ENCODE assay signal across 8 mouse cellular contexts in genomic region chr15:10715139-10715505, GRCm38 (mm10). TPM values are rescaled to one million over a fixed set of nuclear protein-coding genes. Genes with fewer than 3 reads are reported as not detected.
A peak's percentile ranks its signal among the peaks of the same experiment; 100 is the strongest.
DNase-seq lines count a peak whose midpoint lies in the region; ATAC-seq and TF ChIP-seq lines count a peak whose summit lies in the region.

No protein-coding gene starts in this region.

- under 1% methylated on average over 10 of the region's 10 CpGs for WGBS in forebrain, postnatal 0 days
- 1% methylated on average over 10 of the region's 10 CpGs for WGBS in kidney, embryonic 14.5 days
- WGBS in lung, postnatal 0 days: 1% methylated on average over 10 of the region's 10 CpGs

- 0 out of 2 replicates have a peak, but pooled peaks have one; percentile 7 for ATAC-seq in forebrain, postnatal 0 days
- peak; percentile 81 for ATAC-seq in kidney, embryonic 14.5 days (ENCODE audit: low FRiP score, low TSS enrichment)
- peak; percentile 36 for ATAC-seq in lung, postnatal 0 days

- peaks cover 40% of the 10 kb centered on the region for H3K79me2 ChIP-seq in C2C12 (ENCODE audit: control insufficient read depth, insufficient read depth)

- intact Hi-C loops in left cerebral cortex, postnatal 25 days (cut with DNase I): loop anchor here (5.0 to 10.0 kb wide), 2 partner anchors 157 to 210 kb away; no protein-coding TSS in a partner anchor

- H3K9ac ChIP-seq in forebrain, postnatal 0 days: peak overlapping the region; percentile 70; the same call in 1 of the 2 replicates
- H3K9ac ChIP-seq in kidney, embryonic 14.5 days (ENCODE audit: low read depth, low read length): peak overlapping the region; percentile 74; the same call in 1 of the 2 replicates
- peak overlapping the region; percentile 83 for H3K9ac ChIP-seq in lung, postnatal 0 days (replicated peaks; ENCODE audit: low read depth)

- no peak for TF ChIP-seq CTCF in C2C12 (IDR thresholded peaks at IDR 0.05; ENCODE audit: control insufficient read depth, insufficient read depth, insufficient read length)
- no peak for TF ChIP-seq CTCF in forebrain, postnatal 0 days (IDR thresholded peaks at IDR 0.05; ENCODE audit: low read depth)
- TF ChIP-seq CTCF in lung, postnatal 0 days (IDR thresholded peaks at IDR 0.05): peak; percentile 49

- DNase-seq in adrenal gland, adult 2 months: peak; percentile 68
- no peak for DNase-seq in forebrain, postnatal 0 days
- peak; percentile 71 for DNase-seq in lung, postnatal 0 days (ENCODE audit: low spot score)
- DNase-seq in retina, embryonic 14.5 days (ENCODE audit: low spot score): peak; percentile 51
- no peak for DNase-seq in left cerebral cortex, postnatal 25 days (ENCODE audit: low spot score in 2 of 2)
- DNase-seq in left cerebral cortex, adult 11 months (ENCODE audit: low spot score): no peak

- peaks cover 36% of the 10 kb centered on the region for H3K79me3 ChIP-seq in C2C12 (ENCODE audit: low read depth)

- peaks cover 22% of the 10 kb centered on the region for H3K36me3 ChIP-seq in C2C12 (ENCODE audit: control insufficient read depth, insufficient read depth)
- H3K36me3 ChIP-seq in forebrain, postnatal 0 days (ENCODE audit: insufficient read depth): no peaks in the 10 kb centered on the region
- no peaks in the 10 kb centered on the region for H3K36me3 ChIP-seq in kidney, embryonic 14.5 days (ENCODE audit: control insufficient read depth, insufficient read depth, low read length)
- no peaks in the 10 kb centered on the region for H3K36me3 ChIP-seq in lung, postnatal 0 days (ENCODE audit: insufficient read depth, low read length)

- H3ac ChIP-seq in C2C12 (ENCODE audit: control insufficient read depth, insufficient read length, low read depth): no peak overlapping the region

- H3K9me3 ChIP-seq in forebrain, postnatal 0 days (ENCODE audit: low read length): peaks cover 8% of the 10 kb centered on the region
- no peaks in the 10 kb centered on the region for H3K9me3 ChIP-seq in kidney, embryonic 14.5 days (ENCODE audit: control insufficient read depth, low read length)
- no peaks in the 10 kb centered on the region for H3K9me3 ChIP-seq in lung, postnatal 0 days (ENCODE audit: low read length)

- peak overlapping the region; percentile 96 for H3K4me3 ChIP-seq in C2C12 (ENCODE audit: insufficient read depth, poor library complexity, severe bottlenecking)
- H3K4me3 ChIP-seq in forebrain, postnatal 0 days (ENCODE audit: low read depth, low read length): peak overlapping the region; percentile 75
- H3K4me3 ChIP-seq in kidney, embryonic 14.5 days (ENCODE audit: low read length): peak overlapping the region; percentile 64
- H3K4me3 ChIP-seq in lung, postnatal 0 days (ENCODE audit: low read depth, low read length): peak overlapping the region; percentile 81

- peak overlapping the region; percentile 99 for H3K4me2 ChIP-seq in forebrain, postnatal 0 days (ENCODE audit: low read depth)
- peak overlapping the region; percentile 81 for H3K4me2 ChIP-seq in kidney, embryonic 14.5 days (replicated peaks; ENCODE audit: low read depth, low read length)
- H3K4me2 ChIP-seq in lung, postnatal 0 days (replicated peaks; ENCODE audit: low read depth, low read length): peak overlapping the region; percentile 74

- 0 out of 2 replicates have a peak, but pooled peaks have one; percentile 41 for TF ChIP-seq EP300 in lung, postnatal 0 days (IDR thresholded peaks at IDR 0.05)

- no peaks in the 10 kb centered on the region for H3K27me3 ChIP-seq in C2C12 (ENCODE audit: control insufficient read depth, insufficient read depth, insufficient read length)
- H3K27me3 ChIP-seq in forebrain, postnatal 0 days (ENCODE audit: insufficient read depth, low read length): no peaks in the 10 kb centered on the region
- H3K27me3 ChIP-seq in kidney, embryonic 14.5 days (ENCODE audit: control insufficient read depth, insufficient read depth, low read length): no peaks in the 10 kb centered on the region
- H3K27me3 ChIP-seq in lung, postnatal 0 days (replicated peaks; ENCODE audit: insufficient read depth, low read length): no peaks in the 10 kb centered on the region

- H3K4me1 ChIP-seq in forebrain, postnatal 0 days (ENCODE audit: insufficient read depth): no peaks in the 10 kb centered on the region
- H3K4me1 ChIP-seq in kidney, embryonic 14.5 days (ENCODE audit: control insufficient read depth, insufficient read depth, low read length): peaks cover 6% of the 10 kb centered on the region; the same call in 1 of the 2 replicates
- H3K4me1 ChIP-seq in lung, postnatal 0 days (ENCODE audit: insufficient read depth, low read depth, low read length): peaks cover 7% of the 10 kb centered on the region; the same call in 1 of the 2 replicates

- peak overlapping the region; percentile 57; the same call in 1 of the 2 replicates for H3K27ac ChIP-seq in forebrain, postnatal 0 days (ENCODE audit: low read depth, low read length)
- H3K27ac ChIP-seq in kidney, embryonic 14.5 days (ENCODE audit: low read depth, low read length): peak overlapping the region; percentile 95
- peak overlapping the region; percentile 93 for H3K27ac ChIP-seq in lung, postnatal 0 days (ENCODE audit: low read length)

TF ChIP-seq in C2C12, 6 proteins besides CTCF, POLR2A, EP300 and RAD21:
- TF ChIP-seq USF1 (IDR thresholded peaks at IDR 0.05; ENCODE audit: low read depth): no peak
- TF ChIP-seq CEBPB (IDR thresholded peaks at IDR 0.05; ENCODE audit: low read depth): no peak
- no peak for TF ChIP-seq MAX (IDR thresholded peaks at IDR 0.05)
- TF ChIP-seq MYOG (IDR thresholded peaks at IDR 0.05; ENCODE audit: control insufficient read depth, extremely low read depth, insufficient read length): no peak
- TF ChIP-seq FOSL1 (IDR thresholded peaks at IDR 0.05; ENCODE audit: insufficient read depth, low read length, poor library complexity, severe bottlenecking): no peak
- TF ChIP-seq MYOD1 (IDR thresholded peaks at IDR 0.05; ENCODE audit: control insufficient read depth, insufficient read length, low read depth): no peak
TF ChIP-seq in C2C12: peak in this region for 0.

RNA-seq across cellular contexts. Expression of gene Rai14, which starts 0.7 kb away (rescaled TPM):
- 55.1 TPM for polyA plus RNA-seq in C2C12 (2012; fragmentation: generic; extraction: Trizol)
- 10 to 100 TPM; 23.2 to 28.9 TPM for total RNA-seq in adrenal gland, adult 2 months (2021)
- polyA plus RNA-seq in adrenal gland, adult 2 months (2012; rRNA removed): 1.2 and 2.0 TPM in 2 replicates
- 11.7 and 12.7 TPM in 2 replicates for total RNA-seq in forebrain, postnatal 0 days (2014; rRNA removed)
- polyA plus RNA-seq in forebrain, postnatal 0 days (2015; fragmentation: Nextera tagmentation; extraction: Ambion mirVana): 5.2 and 5.5 TPM in 2 replicates
- polyA plus RNA-seq in kidney, embryonic 14.5 days (2014; fragmentation: Nextera tagmentation; extraction: Ambion mirVana): 48.0 and 75.0 TPM in 2 replicates
- 56.0 and 63.0 TPM in 2 replicates for polyA plus RNA-seq in lung, postnatal 0 days (2015; fragmentation: Nextera tagmentation; extraction: Ambion mirVana)
- total RNA-seq in left cerebral cortex, postnatal 25 days (2021): 1 to 10 TPM; 7.5 to 8.9 TPM

Comparison
In these comparisons a context has a peak if more than half of its experiments do, and no peak if none do; other contexts are left out.
1. DNase-seq: peak in adrenal gland, adult 2 months (single experiment), lung, postnatal 0 days (single experiment) and retina, embryonic 14.5 days (single experiment); none in forebrain, postnatal 0 days (single experiment), left cerebral cortex, postnatal 25 days (0 of 2) and left cerebral cortex, adult 11 months (single experiment).
2. ATAC-seq: peak in every context shown above with its lines; median percentile 81 in kidney, embryonic 14.5 days; 36 in lung, postnatal 0 days; 7 in forebrain, postnatal 0 days.
3. Peak in every context shown above with its lines, with median percentiles within 50 percentile points of each other: H3K4me3 ChIP-seq, H3K27ac ChIP-seq, H3K4me2 ChIP-seq and H3K9ac ChIP-seq.